Mouse (Mus musculus): ENCODE data around the gene Naa25.

The Naa25 gene

DNA sequence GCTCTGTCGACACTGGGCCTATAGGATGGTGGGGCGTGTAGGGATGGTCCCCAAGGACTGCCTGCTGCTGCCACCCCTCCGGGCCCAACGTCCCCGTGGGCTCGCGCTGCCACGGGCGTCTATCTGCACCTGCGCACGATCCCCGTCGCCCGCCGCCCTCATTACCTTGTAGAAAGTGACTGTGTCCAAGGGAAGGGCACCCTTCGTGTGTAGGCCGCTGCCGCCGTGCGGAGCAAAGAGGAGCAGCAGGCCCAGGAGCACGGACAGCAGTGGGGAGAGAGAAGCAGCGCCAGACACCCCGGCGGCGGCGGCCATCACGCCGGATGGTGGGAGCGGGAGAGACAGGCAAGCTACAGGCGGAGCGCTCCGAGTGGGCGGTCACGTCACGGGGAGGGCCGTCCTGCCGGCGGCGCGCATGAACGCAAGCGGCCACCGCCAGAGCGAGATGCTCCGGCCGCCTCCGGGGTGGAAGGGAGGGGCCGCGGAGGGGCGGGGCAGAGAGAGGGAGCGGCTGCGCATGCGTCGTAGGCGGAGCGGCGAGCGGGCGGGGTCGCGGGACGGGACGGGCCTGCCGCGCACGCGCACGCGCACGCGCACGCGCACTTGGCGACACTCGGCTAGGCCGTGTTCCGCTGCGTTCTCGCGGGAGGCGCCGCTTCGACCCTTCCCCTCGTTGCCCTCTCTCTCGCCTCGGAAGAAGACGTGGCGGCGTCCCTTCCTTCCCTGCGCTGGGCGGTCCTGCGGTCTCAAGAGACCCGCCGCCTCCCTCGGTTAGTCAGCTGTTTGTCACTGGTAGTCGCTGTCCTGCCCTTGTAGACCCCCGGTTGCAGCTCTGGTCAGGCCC lies 54.5 kb downstream of the Naa25 start, which contains the start of gene Erp29:
Gene Erp29, minus strand, starts transcription at position 481 of the 844 bp plus-strand sequence.
- in situ Hi-C loops (cut with MseI, MboI): no loop called here

DNA sequence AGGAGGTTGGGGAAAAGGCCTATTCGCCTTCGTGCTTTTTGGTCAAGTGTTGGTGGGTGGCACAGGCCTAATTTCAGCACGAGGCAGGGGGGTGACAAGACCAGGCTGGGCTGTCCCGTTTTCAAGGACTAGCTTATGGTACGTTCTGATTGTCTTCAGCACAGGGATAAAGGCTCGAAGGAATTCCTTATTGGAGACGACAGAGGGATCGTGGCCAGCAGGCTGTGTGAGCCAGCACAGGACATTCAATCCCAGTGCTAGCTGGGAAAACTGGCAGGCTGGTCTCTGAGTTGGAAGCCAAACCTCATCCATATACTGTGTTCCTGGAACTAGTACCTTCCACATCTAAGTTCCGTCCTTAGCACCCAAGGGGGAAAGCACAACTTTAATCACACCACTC lies 55.2 kb downstream of the Naa25 start:
- in situ Hi-C loops (cut with MseI, MboI): no loop called here

- in situ Hi-C loops (cut with MseI, MboI): no loop called here
Observed at GRCm38 (mm10) chr5:121453743-121454502, 56.2 kb downstream of the Naa25 start.

DNA sequence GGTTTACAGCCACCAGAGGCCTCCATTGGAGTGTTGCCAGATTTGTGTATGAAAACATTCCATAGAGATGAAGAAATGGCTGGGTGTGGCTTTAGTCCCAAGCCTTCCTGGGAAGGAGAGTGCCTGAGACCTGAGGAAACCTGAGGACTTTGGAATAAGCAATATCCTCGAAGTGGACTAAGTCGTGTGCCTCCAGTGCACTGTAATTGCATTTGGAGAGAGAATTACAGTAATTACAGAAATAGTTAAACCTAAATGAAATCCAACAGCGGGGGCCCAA lies 56.7 kb downstream of the Naa25 start:
- in situ Hi-C loops (cut with MseI, MboI): no loop called here

- in situ Hi-C loops (cut with MseI, MboI): no loop called here
Observed at GRCm38 (mm10) chr5:121455510-121456265, 58.0 kb downstream of the Naa25 start.

DNA sequence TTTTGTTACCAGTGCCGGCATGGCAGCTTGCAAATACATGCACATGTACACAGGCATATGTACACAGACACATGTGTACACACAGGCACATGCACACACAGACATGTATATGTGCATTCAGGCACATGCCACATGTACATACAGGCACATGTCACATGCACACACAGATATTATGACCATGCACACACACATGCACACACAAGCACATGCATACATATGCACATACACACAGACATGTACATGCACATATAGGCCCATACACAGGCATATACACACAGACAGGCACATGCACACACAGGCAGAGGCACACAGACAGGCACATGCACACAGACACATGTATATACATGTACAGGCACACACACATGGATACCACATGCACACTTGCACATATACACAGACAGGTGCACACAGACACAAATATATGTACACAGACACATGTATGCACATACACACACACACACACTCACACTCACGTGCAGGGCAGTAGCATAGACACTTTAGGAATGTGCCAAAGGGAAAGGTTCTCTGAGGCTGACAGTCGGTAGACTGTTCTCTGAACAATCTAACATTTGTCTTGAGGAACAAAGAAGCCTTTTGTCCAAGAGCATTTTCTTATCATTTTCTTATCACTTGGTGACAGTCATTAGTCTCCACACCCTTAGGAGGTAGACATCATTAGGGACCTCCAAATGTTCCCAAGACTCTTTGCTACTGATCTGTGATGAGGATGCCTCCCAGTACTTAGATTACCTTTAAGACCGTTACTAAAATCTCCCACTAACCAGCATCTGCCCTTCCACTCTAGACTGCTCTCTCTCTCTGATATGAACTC lies 63.8 kb downstream of the Naa25 start:
- in situ Hi-C loops (cut with MseI, MboI): no loop called here

GRCm38 (mm10) chr5:121462171-121462502 lies 64.4 kb downstream of the Naa25 start:
- in situ Hi-C loops (cut with MseI, MboI): no loop called here

DNA sequence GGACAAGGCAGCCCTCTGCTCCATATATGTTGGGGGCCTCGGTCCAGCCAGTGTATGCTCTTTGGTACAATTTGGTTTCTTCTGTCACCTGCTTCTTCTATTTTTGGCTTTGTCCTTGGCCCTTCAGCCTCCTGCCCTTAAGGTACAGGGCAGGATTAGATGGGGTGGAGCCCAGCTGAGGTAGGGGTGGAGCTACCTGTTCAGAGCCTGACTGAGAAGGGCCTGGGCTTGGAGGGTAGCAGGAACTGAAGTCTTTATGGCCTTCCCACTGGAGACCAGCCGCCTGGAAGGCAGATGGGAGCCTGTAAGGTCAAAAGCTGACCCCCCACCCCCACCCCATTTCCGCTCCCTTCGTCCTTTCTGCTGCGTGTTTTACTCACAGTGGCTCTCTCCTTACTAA lies 65.2 kb downstream of the Naa25 start:
- in situ Hi-C loops (cut with MseI, MboI): no loop called here

DNA sequence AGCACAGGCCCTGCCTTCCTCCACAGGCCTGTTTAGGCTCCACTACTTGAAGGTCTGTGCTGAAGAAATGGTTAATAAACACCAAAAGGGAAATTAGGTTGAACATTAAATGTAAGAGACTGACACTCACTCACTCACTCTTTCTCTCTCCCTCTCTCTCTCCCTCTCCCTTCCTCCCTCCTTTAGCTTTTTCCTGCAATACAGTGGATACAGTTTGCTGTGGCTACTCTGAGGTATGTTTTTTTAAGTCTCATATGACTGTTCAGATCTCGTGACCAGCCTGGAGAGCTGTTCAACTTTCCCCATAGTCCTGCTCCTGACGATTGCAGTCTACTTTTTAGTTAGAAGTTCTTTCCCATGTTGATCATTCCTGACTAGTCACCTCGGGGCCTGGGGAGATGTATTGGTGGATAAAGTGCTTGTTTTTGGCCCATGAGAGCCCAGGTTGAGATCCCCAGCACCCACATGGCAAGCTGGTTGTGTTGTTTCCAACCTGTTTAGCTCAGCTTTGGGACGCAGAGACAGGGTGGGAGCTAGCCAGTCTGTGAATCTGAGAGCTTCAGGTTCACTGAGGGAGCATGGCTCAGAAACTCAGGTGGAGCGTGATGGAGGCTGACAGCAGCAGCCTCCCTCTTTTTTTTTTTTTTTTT lies 66.0 kb downstream of the Naa25 start:
- in situ Hi-C loops (cut with MseI, MboI): no loop called here

DNA sequence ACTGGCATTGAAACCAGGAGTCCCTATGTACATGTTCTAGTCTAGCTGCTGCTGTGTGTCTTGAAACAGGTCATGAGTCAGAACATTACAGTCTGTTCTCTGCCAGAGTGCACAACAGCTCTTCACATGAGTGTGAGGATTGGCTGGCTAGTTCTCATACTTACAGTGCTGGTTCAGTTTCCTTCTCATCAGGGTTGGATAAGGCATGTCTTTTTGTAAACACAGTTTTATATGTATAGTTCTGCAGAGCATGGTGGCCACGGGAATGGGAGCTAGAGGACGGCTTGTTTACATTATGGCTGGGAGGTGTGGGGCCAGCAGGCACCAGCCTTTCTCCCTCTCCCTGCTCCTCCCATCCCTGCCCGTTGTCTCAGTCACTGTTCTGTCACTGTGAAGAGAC lies 71.8 kb downstream of the Naa25 start:
- in situ Hi-C loops (cut with MseI, MboI): no loop called here

GRCm38 (mm10) chr5:121472411-121472810 lies 74.7 kb downstream of the Naa25 start:
- in situ Hi-C loops (cut with MseI, MboI): no loop called here

DNA sequence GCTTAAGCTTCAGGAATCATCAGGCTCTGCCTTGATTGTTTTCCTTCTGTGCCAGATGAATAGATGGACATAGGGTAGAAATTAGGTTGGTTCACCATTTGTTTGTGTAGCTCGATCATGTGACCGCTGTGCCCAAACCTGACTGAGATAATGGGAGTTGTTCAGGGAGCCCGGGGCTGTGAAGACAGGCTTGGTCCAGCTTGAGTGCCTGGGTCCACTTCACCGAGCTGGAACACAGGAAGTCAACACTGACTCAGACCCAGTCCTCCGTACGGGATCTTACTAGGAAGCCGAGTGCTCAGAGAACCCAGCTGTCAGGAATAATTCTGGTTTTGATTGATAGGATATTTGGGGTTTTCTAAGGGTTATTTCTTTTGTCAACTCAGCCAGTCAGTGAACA lies 76.9 kb downstream of the Naa25 start:
- in situ Hi-C loops (cut with MseI, MboI): no loop called here

GRCm38 (mm10) chr5:121476040-121476439 lies 78.3 kb downstream of the Naa25 start:
- in situ Hi-C loops (cut with MseI, MboI): no loop called here

GRCm38 (mm10) chr5:121477680-121478079 lies 79.9 kb downstream of the Naa25 start:
- in situ Hi-C loops (cut with MseI, MboI): no loop called here

- in situ Hi-C loops (cut with MseI, MboI): no loop called here
Observed at GRCm38 (mm10) chr5:121484801-121485200, 87.1 kb downstream of the Naa25 start.

DNA sequence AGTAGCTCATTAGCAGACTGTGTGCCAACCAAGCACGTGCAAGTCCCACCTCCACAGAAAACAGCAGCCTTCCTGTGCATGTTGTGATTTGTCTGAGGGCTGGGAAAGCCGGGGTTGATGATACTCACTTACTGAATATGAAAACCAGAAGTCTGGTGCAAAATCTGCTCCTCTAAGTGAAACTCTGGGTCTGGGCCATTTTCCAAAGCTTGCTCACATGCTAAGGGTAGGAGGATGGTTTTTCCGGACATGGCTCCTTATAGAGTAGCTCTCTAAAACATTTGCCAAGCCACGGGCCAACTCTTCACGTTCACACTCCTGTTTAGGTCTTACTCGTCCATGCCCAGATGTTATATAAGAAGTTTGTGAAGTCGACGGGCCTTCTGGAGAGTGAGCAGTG lies 95.6 kb downstream of the Naa25 start:
- in situ Hi-C loops (cut with MseI, MboI): no loop called here

Data from mouse trophoblast stem cell (cell line).